Mouse (Mus musculus) CH12.LX (cell line): Measurements from ENCODE around the gene Serbp1. TPM values are rescaled to one million over a fixed set of nuclear protein-coding genes. Genes with fewer than 3 reads are reported as not detected.

Experiments
- DNase-seq: peaks from one replicate; pipeline ENCODE4 v3.0.0-alpha.2; 2013; ENCODE audit errors: extremely low read depth
- H3K27ac ChIP-seq: 2 replicates; pipeline ENCODE4 v1.5.1; 2012; ENCODE audit warnings: low read depth, mild to moderate bottlenecking, control low read depth, moderate library complexity; ENCODE audit not compliant: insufficient read depth
- H3K27me3 ChIP-seq: replicated peaks from 2 replicates; pipeline ENCODE3; 2012; ENCODE audit warnings: inconsistent platforms
- H3K36me3 ChIP-seq, 2 experiments: replicated peaks in 1 of 2; 2 replicates each; pipeline versions ENCODE3 to v1.6.1; 2012; ENCODE audit warnings: inconsistent platforms in 1 of 2, low read length in 1 of 2, mild to moderate bottlenecking in 1 of 2, mixed read lengths in 1 of 2, moderate library complexity in 1 of 2; ENCODE audit not compliant: control insufficient read depth in 1 of 2, insufficient read depth in 1 of 2
- H3K4me1 ChIP-seq, 2 experiments: 2 replicates each; pipeline ENCODE4 v1.6.1; 2012; ENCODE audit warnings: inconsistent platforms in 1 of 2, moderate library complexity in 1 of 2; ENCODE audit not compliant: insufficient read depth in 2 of 2, control insufficient read depth in 1 of 2
- H3K4me2 ChIP-seq: 2 replicates; pipeline ENCODE4 v1.6.1; 2012; ENCODE audit warnings: low read depth, mild to moderate bottlenecking, control low read depth; ENCODE audit not compliant: poor library complexity, insufficient read depth, severe bottlenecking
- H3K4me3 ChIP-seq, 3 experiments: fragments of 150-350 bp in 1 of 3; sonication (generic) in 1 of 3; replicated peaks in 1 of 3; 2 replicates each; pipeline versions ENCODE3 to v1.5.1; 2011 to 2012; ENCODE audit warnings: low read depth in 2 of 3, low read length in 2 of 3, mild to moderate bottlenecking in 2 of 3, moderate library complexity in 2 of 3, control low read depth in 1 of 3, improper control_type of control experiment in 1 of 3, inconsistent platforms in 1 of 3, mixed read lengths in 1 of 3; ENCODE audit not compliant: poor library complexity in 1 of 3
- H3K79me2 ChIP-seq: replicated peaks from 2 replicates; pipeline ENCODE4 v1.6.1; 2012; ENCODE audit warnings: mild to moderate bottlenecking, moderate library complexity; ENCODE audit not compliant: control insufficient read depth, poor library complexity, insufficient read depth, severe bottlenecking; ENCODE audit errors: extremely low read depth
- H3K9ac ChIP-seq: 2 replicates; pipeline ENCODE4 v1.6.1; 2012; ENCODE audit warnings: low read depth, mild to moderate bottlenecking, control low read depth, moderate library complexity; ENCODE audit not compliant: insufficient read depth
- H3K9me3 ChIP-seq: replicated peaks from 2 replicates; pipeline ENCODE3; 2012; ENCODE audit warnings: low read length, inconsistent platforms, mixed read lengths
- CHD1 ChIP-seq: IDR thresholded peaks from 2 replicates; pipeline ENCODE4 v1.6.1; 2012; ENCODE audit warnings: low read depth, low read length, improper control_type of control experiment, inconsistent platforms
- CTCF ChIP-seq, 2 experiments: IDR thresholded peaks in 1 of 2; conservative IDR thresholded peaks in 1 of 2; 2 replicates each; pipeline ENCODE4 v1.5.1; 2011 to 2012; ENCODE audit warnings: low read depth in 2 of 2, low read length in 2 of 2, improper control_type of control experiment in 1 of 2, inconsistent platforms in 1 of 2, mild to moderate bottlenecking in 1 of 2, moderate library complexity in 1 of 2
- E2F4 ChIP-seq: IDR thresholded peaks from 2 replicates; pipeline ENCODE4 v1.6.1; 2011; ENCODE audit warnings: low read depth, low read length, improper control_type of control experiment; ENCODE audit not compliant: insufficient replicate concordance
- ELF1 ChIP-seq: IDR thresholded peaks from 2 replicates; pipeline ENCODE4 v1.6.1; 2014; ENCODE audit warnings: low read depth, mild to moderate bottlenecking, inconsistent platforms, low read length, improper control_type of control experiment
- EP300 ChIP-seq: IDR thresholded peaks from 2 replicates; pipeline ENCODE4 v1.6.1; 2011; ENCODE audit warnings: low read length, improper control_type of control experiment
- ETS1 ChIP-seq: conservative IDR thresholded peaks from 2 replicates; pipeline ENCODE4 v1.6.1; 2012; ENCODE audit warnings: low read depth, mild to moderate bottlenecking, inconsistent platforms, low read length, improper control_type of control experiment, moderate library complexity
- JUND ChIP-seq: conservative IDR thresholded peaks from 2 replicates; pipeline ENCODE4 v1.6.1; 2011; ENCODE audit warnings: low read depth, low read length, improper control_type of control experiment
- KAT2A ChIP-seq: IDR thresholded peaks from 2 replicates; pipeline ENCODE4 v1.6.1; 2012; ENCODE audit warnings: low read length, improper control_type of control experiment, inconsistent platforms; ENCODE audit not compliant: insufficient replicate concordance
- MAX ChIP-seq: IDR thresholded peaks from 2 replicates; pipeline ENCODE4 v1.6.1; 2011; ENCODE audit warnings: low read length, improper control_type of control experiment
- MXI1 ChIP-seq: IDR thresholded peaks from 2 replicates; pipeline ENCODE4 v1.6.1; 2011; ENCODE audit warnings: mild to moderate bottlenecking, low read depth, low read length, improper control_type of control experiment
- POLR2AphosphoS2 ChIP-seq: IDR thresholded peaks from 2 replicates; pipeline ENCODE4 v1.6.1; 2011; ENCODE audit warnings: low read depth, low read length, improper control_type of control experiment
- RAD21 ChIP-seq: IDR thresholded peaks from 2 replicates; pipeline ENCODE4 v1.6.1; 2011; ENCODE audit warnings: low read depth, mild to moderate bottlenecking, low read length, improper control_type of control experiment, moderate library complexity
- SIN3A ChIP-seq: IDR thresholded peaks from 2 replicates; pipeline ENCODE4 v1.6.1; 2012; ENCODE audit warnings: low read length, improper control_type of control experiment, inconsistent platforms
- UBTF ChIP-seq: IDR thresholded peaks from 2 replicates; pipeline ENCODE4 v1.6.1; 2012; ENCODE audit warnings: low read depth, mild to moderate bottlenecking, inconsistent platforms, low read length, improper control_type of control experiment, moderate library complexity
- USF1 ChIP-seq: IDR thresholded peaks from 2 replicates; pipeline ENCODE4 v1.6.1; 2014; ENCODE audit warnings: low read depth, mild to moderate bottlenecking, inconsistent platforms, low read length, improper control_type of control experiment
- ZKSCAN1 ChIP-seq: IDR thresholded peaks from 2 replicates; pipeline ENCODE4 v1.6.1; 2012; ENCODE audit warnings: low read depth, inconsistent platforms, low read length, improper control_type of control experiment, borderline replicate concordance
- ZNF384 ChIP-seq: IDR thresholded peaks from 2 replicates; pipeline ENCODE4 v1.6.1; 2012; ENCODE audit warnings: low read depth, low read length, improper control_type of control experiment, inconsistent platforms
- dilution Hi-C: fragments of 300-500 bp; cut with MboI; formaldehyde crosslinking; loops from 2 replicates; pipeline ENCODE4 v1.14.3; 2020; ENCODE audit warnings: low sequenced_read_pairs; ENCODE audit not compliant: extremely low pct_unique_long_range_greater_than_20kb, extremely low pct_ligation_motif_present
- in situ Hi-C: fragments of 300-500 bp; cut with MboI; formaldehyde crosslinking; loops from 3 replicates; pipeline ENCODE4 v1.14.3; 2019; ENCODE audit warnings: low sequenced_read_pairs, low pct_ligation_motif_present, low pct_unique_long_range_greater_than_20kb, mixed read lengths
- polyA plus RNA-seq: library from polyadenylated mRNA; unstranded; fragments of >175 nt; gene quantifications from 2 replicates; pipeline ENCODE4 v1.2.1, GENCODE M21; 2012; ENCODE audit warnings: low read depth; ENCODE audit not compliant: insufficient read length
- total RNA-seq, 2 experiments: library from RNA; depleted of rRNA; stranded (reverse); fragments of 300-350 nt in 1 of 2; fragments of >200 nt in 1 of 2; gene quantifications; 2 replicates each; pipeline ENCODE4 v1.2.3; 2012 to 2014

The Serbp1 gene
- total and polyA plus RNA-seq, 3 experiments: 828 to 2,454 (median 835) TPM

DNA sequence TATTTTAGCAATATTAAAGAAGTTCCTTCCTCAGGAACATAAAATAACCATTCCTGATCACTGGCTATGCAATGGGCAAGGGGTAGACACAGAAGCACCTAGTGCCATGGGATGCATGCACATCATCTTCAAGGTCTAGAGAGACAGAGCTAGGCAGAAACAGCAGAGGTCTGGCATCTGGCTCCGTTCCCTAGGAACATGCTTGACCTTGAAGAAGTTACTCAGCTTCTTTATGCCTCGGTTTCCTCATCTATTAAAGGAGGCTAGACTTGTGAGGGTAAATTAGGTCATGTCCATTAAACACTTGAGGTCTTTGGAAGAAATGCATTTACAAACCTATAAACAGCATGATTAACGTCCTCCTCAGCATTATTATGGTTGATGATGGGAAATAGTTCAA lies 2.3 kb upstream of the Serbp1 start:
- Histone ChIP-seq H3K4me1 (no peaks in the 10 kb centered on the region), H3K9me3 (no peaks in the 10 kb centered on the region), H3K27me3 (no peaks in the 10 kb centered on the region), H3K4me3 (no peak overlapping the region), H3K79me2 (no peaks in the 10 kb centered on the region), H3K27ac (no peak overlapping the region), H3K36me3 (no peaks in the 10 kb centered on the region), H3K4me2 (no peak overlapping the region), H3K9ac (no peak overlapping the region)
- dilution Hi-C loops: no loop called here
- DNase-seq: no peak
- in situ Hi-C loops: no loop called here
- TF ChIP-seq KAT2A (no peak), MAX (no peak), ZKSCAN1 (no peak), JUND (no peak), CTCF (conservative IDR thresholded peaks at IDR 0.05 in 1 of 2, IDR thresholded peaks at IDR 0.05 in 1 of 2; ENCODE audit: low read depth in 2 of 2, low read length in 2 of 2) (no peak), ZNF384 (no peak), SIN3A (no peak), POLR2AphosphoS2 (no peak)

DNA sequence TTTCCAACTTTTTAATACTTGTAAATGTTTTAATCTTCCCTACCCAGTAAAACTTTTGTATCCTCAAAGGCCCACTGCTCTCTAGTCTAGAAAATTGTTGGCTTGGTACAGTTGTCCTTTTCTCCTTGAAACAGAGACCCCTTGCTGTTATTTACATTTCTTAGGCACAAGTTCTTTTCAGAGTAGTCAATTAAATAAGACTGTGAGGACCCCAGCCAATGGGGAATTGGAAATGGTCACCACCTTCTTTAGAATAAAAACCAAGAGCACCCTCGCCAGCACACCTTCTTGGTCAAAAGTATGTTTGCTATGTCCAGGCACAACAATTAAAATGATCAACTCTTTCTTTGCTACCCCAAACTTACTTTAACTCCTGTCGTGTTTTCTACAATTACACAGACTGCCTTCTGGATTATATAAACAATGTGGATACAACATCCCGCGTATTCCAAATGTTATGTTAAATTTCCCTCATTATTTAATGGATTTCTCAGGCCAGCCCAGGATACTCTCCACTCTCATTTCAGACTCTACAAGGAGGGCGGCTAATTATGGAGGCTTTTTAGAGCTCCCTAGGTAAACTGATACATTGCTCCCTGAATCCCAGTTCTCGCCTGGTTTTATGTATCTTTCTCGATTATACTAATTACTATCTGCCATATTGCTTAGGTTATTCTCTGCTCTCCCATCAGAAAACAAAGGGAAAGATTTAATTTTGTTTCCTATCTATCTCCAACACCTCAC lies 1.3 kb upstream of the Serbp1 start:
- H3K4me3 ChIP-seq: no peak overlapping the region
- no peaks in the 10 kb centered on the region for H3K4me1 ChIP-seq
- no peak overlapping the region for H3K9ac ChIP-seq
- no peaks in the 10 kb centered on the region for H3K79me2 ChIP-seq
- TF ChIP-seq ZNF384 (no peak), ELF1 (no peak), USF1 (no peak), MXI1 (no peak), RAD21 (no peak), UBTF (no peak), ETS1 (no peak), KAT2A (no peak), EP300 (no peak), E2F4 (no peak), CHD1 (no peak)
- H3K27ac ChIP-seq: no peak overlapping the region
- in situ Hi-C loops: no loop called here
- no peaks in the 10 kb centered on the region for H3K27me3 ChIP-seq
- no peak overlapping the region for H3K4me2 ChIP-seq
- dilution Hi-C loops: no loop called here
- no peaks in the 10 kb centered on the region for H3K36me3 ChIP-seq
- DNase-seq: no peak
- H3K9me3 ChIP-seq: no peaks in the 10 kb centered on the region
